Mouse (Mus musculus) myocyte (in vitro differentiated cells): ENCODE measurements around the gene Entpd5.

Source experiments
- E2F4 ChIP-seq: IDR thresholded peaks from one replicate; pipeline ENCODE4 v1.6.1; 2011; ENCODE audit warnings: mild to moderate bottlenecking, control low read depth, moderate library complexity; ENCODE audit not compliant: insufficient read depth
- MAX ChIP-seq: IDR thresholded peaks from one replicate; pipeline ENCODE4 v1.6.1; 2011; ENCODE audit warnings: low read depth, mild to moderate bottlenecking, control low read depth
- MYOD1 ChIP-seq, 3 experiments: IDR thresholded peaks; one replicate each; pipeline ENCODE4 v1.6.1; 2011; ENCODE audit warnings: control low read depth in 2 of 3, low read depth in 2 of 3, mild to moderate bottlenecking in 2 of 3, moderate library complexity in 1 of 3; ENCODE audit not compliant: insufficient read length in 2 of 3, control insufficient read depth in 1 of 3
- MYOG ChIP-seq, 3 experiments: IDR thresholded peaks; one replicate each; pipeline ENCODE4 v1.6.1; 2011; ENCODE audit warnings: control low read depth in 2 of 3, low read depth in 2 of 3, mild to moderate bottlenecking in 2 of 3; ENCODE audit not compliant: insufficient read length in 2 of 3, control insufficient read depth in 1 of 3, insufficient read depth in 1 of 3
- POLR2A ChIP-seq: IDR thresholded peaks from one replicate; pipeline ENCODE4 v1.6.1; 2011; ENCODE audit warnings: low read depth, mild to moderate bottlenecking, control low read depth, moderate library complexity; ENCODE audit not compliant: insufficient read length
- POLR2AphosphoS2 ChIP-seq: IDR thresholded peaks from one replicate; pipeline ENCODE4 v1.6.1; 2011; ENCODE audit warnings: low read depth, control low read depth; ENCODE audit not compliant: insufficient read length
- TCF12 ChIP-seq: IDR thresholded peaks from one replicate; pipeline ENCODE4 v1.6.1; 2011; ENCODE audit warnings: mild to moderate bottlenecking, control low read depth; ENCODE audit not compliant: poor library complexity, insufficient read depth, severe bottlenecking
- TCF3 ChIP-seq: IDR thresholded peaks from one replicate; pipeline ENCODE4 v1.6.1; 2011; ENCODE audit warnings: low read depth, control low read depth; ENCODE audit not compliant: insufficient read length
- USF1 ChIP-seq: IDR thresholded peaks from one replicate; pipeline ENCODE4 v1.6.1; 2011; ENCODE audit warnings: low read depth, mild to moderate bottlenecking, control low read depth, moderate library complexity

GRCm38 (mm10) chr12:84429825-84430224 is 21.0 kb upstream of the Entpd5 start:
- TF ChIP-seq E2F4 = no peak
- no peak for TF ChIP-seq POLR2A
- no peak for TF ChIP-seq MYOD1 (IDR thresholded peaks at IDR 0.05; ENCODE audit: control insufficient read depth in 1 of 3, insufficient read length in 2 of 3, low read depth in 2 of 3)
- TF ChIP-seq POLR2AphosphoS2 = no peak
- no peak for TF ChIP-seq MAX
- no peak for TF ChIP-seq USF1
- no peak for TF ChIP-seq MYOG (IDR thresholded peaks at IDR 0.05; ENCODE audit: control insufficient read depth in 1 of 3, insufficient read depth in 1 of 3, insufficient read length in 2 of 3, low read depth in 2 of 3)
- no peak for TF ChIP-seq TCF3
- TF ChIP-seq TCF12 = no peak
